9 mouse cellular contexts compared by ENCODE assay signal in genomic region chr19:55316901-55317300, GRCm38 (mm10). TPM values are rescaled to one million over a fixed set of nuclear protein-coding genes. Genes with fewer than 3 reads are reported as not detected.
DNase-seq lines count a peak whose midpoint lies in the region; ATAC-seq and TF ChIP-seq lines count a peak whose summit lies in the region.
"Had no signal": no experiment of that assay in that cellular context is flagged by ENCODE, and none has a peak within 500 bp of the region (broad histone marks: within the 10 kb centered on the region; RNA-seq: fewer than 3 reads in every experiment).

No protein-coding gene starts in this region.

- H3K27me3 ChIP-seq in heart, embryonic 14.5 days (ENCODE audit: control insufficient read depth, insufficient read depth, low read length), result no peaks in the 10 kb centered on the region
- H3K27me3 ChIP-seq in hindbrain, embryonic 10.5 days (ENCODE audit: insufficient read depth, poor library complexity, severe bottlenecking), result no peaks in the 10 kb centered on the region
- no peaks in the 10 kb centered on the region for H3K27me3 ChIP-seq in midbrain, embryonic 10.5 days (ENCODE audit: low read depth, poor library complexity, severe bottlenecking)
- H3K27me3 ChIP-seq: Patski had no signal

- no peaks in the 10 kb centered on the region for H3K9me3 ChIP-seq in heart, embryonic 14.5 days (ENCODE audit: control insufficient read depth, low read length)
- no peaks in the 10 kb centered on the region for H3K9me3 ChIP-seq in hindbrain, embryonic 10.5 days
- no peaks in the 10 kb centered on the region for H3K9me3 ChIP-seq in midbrain, embryonic 10.5 days (replicated peaks)

- DNase-seq in heart, postnatal 14 days, result no peak
- no peak for DNase-seq in hindbrain, embryonic 10.5 days (ENCODE audit: low spot score)
- DNase-seq in midbrain, embryonic 10.5 days (ENCODE audit: low spot score), result no peak
- no peak for DNase-seq in adrenal gland, postnatal 14 days
- DNase-seq in layer of hippocampus, postnatal 36 days, result no peak
- no peak for DNase-seq in MN1 (ENCODE audit: low spot score)

- 48% methylated on average over 10 of the region's 10 CpGs for WGBS in heart, embryonic 14.5 days
- WGBS in bone marrow, adult 2 months, result 23% methylated on average over 10 of the region's 10 CpGs
- WGBS in hindbrain, embryonic 10.5 days, result 66% methylated on average over 10 of the region's 10 CpGs
- 64% methylated on average over 10 of the region's 10 CpGs for WGBS in midbrain, embryonic 10.5 days

- peaks cover 0 to 22% of the 10 kb centered on the region in 2 experiments; a peak in 2 of 4 replicates for H3K4me1 ChIP-seq in heart, embryonic 14.5 days (ENCODE audit: control insufficient read depth in 2 of 2, insufficient read depth in 2 of 2, low read length in 2 of 2)
- H3K4me1 ChIP-seq in bone marrow, adult 2 months (ENCODE audit: control insufficient read depth, insufficient read depth, low read length), result no peaks in the 10 kb centered on the region; the same call in 1 of the 2 replicates
- H3K4me1 ChIP-seq in hindbrain, embryonic 10.5 days (replicated peaks), result peaks cover 39% of the 10 kb centered on the region
- peaks cover 41% of the 10 kb centered on the region for H3K4me1 ChIP-seq in midbrain, embryonic 10.5 days

- no peak for ATAC-seq in heart, embryonic 14.5 days (ENCODE audit: insufficient number of reproducible peaks, insufficient read depth, low FRiP score, low read depth)

- H3K36me3 ChIP-seq in heart, embryonic 14.5 days (ENCODE audit: control insufficient read depth, insufficient read depth, low read length), result peaks cover 23% of the 10 kb centered on the region
- peaks cover 14% of the 10 kb centered on the region for H3K36me3 ChIP-seq in hindbrain, embryonic 10.5 days
- H3K36me3 ChIP-seq in midbrain, embryonic 10.5 days, result peaks cover 13% of the 10 kb centered on the region

- no peak overlapping the region for H3K27ac ChIP-seq in heart, embryonic 14.5 days (replicated peaks in 1 of 2; ENCODE audit: control insufficient read depth in 1 of 2, insufficient read depth in 1 of 2, low read depth in 2 of 2, low read length in 2 of 2)
- H3K27ac ChIP-seq in bone marrow, adult 2 months (ENCODE audit: control insufficient read depth, insufficient read depth, low read depth, low read length, poor library complexity), result no peak overlapping the region
- no peak overlapping the region for H3K27ac ChIP-seq in hindbrain, embryonic 10.5 days
- H3K27ac ChIP-seq in midbrain, embryonic 10.5 days (replicated peaks), result no peak overlapping the region

- intact Hi-C loops in heart, postnatal 14 days (cut with DNase I), result loop anchor here (5.0 kb wide), 1 partner anchor 220 kb away; no protein-coding TSS in a partner anchor

- no peak for TF ChIP-seq POLR2A in bone marrow, adult 2 months (IDR thresholded peaks at IDR 0.05; ENCODE audit: borderline replicate concordance, control insufficient read depth, low read depth, low read length)

- peak overlapping the region; percentile 91 for H3K9ac ChIP-seq in heart, embryonic 14.5 days (ENCODE audit: low read length)

- no peak for TF ChIP-seq CTCF in bone marrow, adult 2 months (IDR thresholded peaks at IDR 0.05; ENCODE audit: control insufficient read depth, insufficient read depth, low read length)

- peak overlapping the region; percentile 91 for H3K4me2 ChIP-seq in heart, embryonic 14.5 days (ENCODE audit: low read length)

- H3K4me3 ChIP-seq in heart, embryonic 14.5 days (ENCODE audit: control insufficient read depth in 1 of 2, insufficient read depth in 1 of 2, low read depth in 1 of 2, low read length in 2 of 2), result peak overlapping the region in 1 of 2 experiments; percentile 91; a peak in 2 of 4 replicates
- peak overlapping the region; percentile 14 for H3K4me3 ChIP-seq in bone marrow, adult 2 months (replicated peaks; ENCODE audit: control insufficient read depth, low read depth, low read length)
- peak overlapping the region; percentile 85 for H3K4me3 ChIP-seq in hindbrain, embryonic 10.5 days
- peak overlapping the region; percentile 80 for H3K4me3 ChIP-seq in midbrain, embryonic 10.5 days

RNA-seq across cellular contexts. Expression of gene Vti1a, which starts 0.8 kb away (rescaled TPM):
- 13.0 and 15.4 TPM in 2 replicates for polyA plus RNA-seq in heart, embryonic 14.5 days (2014; fragmentation: Nextera tagmentation; extraction: Ambion mirVana)
- 10 to 100 TPM; 16.0 to 16.7 TPM for total RNA-seq in heart, postnatal 14 days (2021)
- 11.2 and 11.4 TPM in 2 replicates for polyA plus RNA-seq in bone marrow, adult 2 months (2011; ENCODE audit: insufficient read depth, insufficient read length, low replicate concordance, missing spikeins)
- 29.1 and 32.1 TPM in 2 replicates for polyA plus RNA-seq in hindbrain, embryonic 10.5 days (2016; fragmentation: Nextera tagmentation; extraction: Ambion mirVana)
- polyA plus RNA-seq in midbrain, embryonic 10.5 days (2016; fragmentation: Nextera tagmentation; extraction: Ambion mirVana), result 32.7 and 33.0 TPM in 2 replicates
- 32.3 and 36.5 TPM in 2 replicates for total RNA-seq in adrenal gland, postnatal 14 days (2021)
- 10 to 100 TPM; 60.1 to 61.2 TPM for total RNA-seq in layer of hippocampus, postnatal 36 days (2021)

RNA-seq across cellular contexts. Expression of gene Zdhhc6, which starts 1.1 kb away (rescaled TPM):
- 63.9 and 67.2 TPM in 2 replicates for polyA plus RNA-seq in heart, embryonic 14.5 days (2014; fragmentation: Nextera tagmentation; extraction: Ambion mirVana)
- total RNA-seq in heart, postnatal 14 days (2021), result 10 to 100 TPM; 18.8 to 20.4 TPM
- 17.5 and 19.6 TPM in 2 replicates for polyA plus RNA-seq in bone marrow, adult 2 months (2011; ENCODE audit: insufficient read depth, insufficient read length, low replicate concordance, missing spikeins)
- polyA plus RNA-seq in hindbrain, embryonic 10.5 days (2016; fragmentation: Nextera tagmentation; extraction: Ambion mirVana), result 106 and 123 TPM in 2 replicates
- 127 and 133 TPM in 2 replicates for polyA plus RNA-seq in midbrain, embryonic 10.5 days (2016; fragmentation: Nextera tagmentation; extraction: Ambion mirVana)
- total RNA-seq in adrenal gland, postnatal 14 days (2021), result 39.2 and 41.2 TPM in 2 replicates
- total RNA-seq in layer of hippocampus, postnatal 36 days (2021), result 10 to 100 TPM; 27.2 to 28.6 TPM
